16 mouse cellular contexts compared by ENCODE assay signal in genomic region chr1:135159556-135160123, GRCm38 (mm10). TPM values are rescaled to one million over a fixed set of nuclear protein-coding genes. Genes with fewer than 3 reads are reported as not detected.
A peak's percentile ranks its signal among the peaks of the same experiment; 100 is the strongest.
DNase-seq lines count a peak whose midpoint lies in the region; ATAC-seq and TF ChIP-seq lines count a peak whose summit lies in the region.
"Had no signal": no experiment of that assay in that cellular context is flagged by ENCODE, and none has a peak within 500 bp of the region (broad histone marks: within the 10 kb centered on the region; RNA-seq: fewer than 3 reads in every experiment).

No protein-coding gene starts in this region.

- 0 out of 2 replicates have a peak, but pooled peaks cover 3% of the 10 kb centered on the region for H3K9me3 ChIP-seq in hindbrain, embryonic 10.5 days
- H3K9me3 ChIP-seq in hindbrain, embryonic 11.5 days (ENCODE audit: control insufficient read depth, low read length) = no peaks in the 10 kb centered on the region
- no peaks in the 10 kb centered on the region for H3K9me3 ChIP-seq in hindbrain, embryonic 14.5 days (ENCODE audit: control insufficient read depth, low read length)
- no peaks in the 10 kb centered on the region for H3K9me3 ChIP-seq in midbrain, postnatal 0 days (ENCODE audit: low read length)
- no peaks in the 10 kb centered on the region for H3K9me3 ChIP-seq in lung, postnatal 0 days (ENCODE audit: low read length)
- H3K9me3 ChIP-seq: heart, embryonic 13.5 days had no signal

- no peak for TF ChIP-seq EP300 in lung, postnatal 0 days (IDR thresholded peaks at IDR 0.05)

- H3K4me2 ChIP-seq in hindbrain, embryonic 11.5 days (replicated peaks; ENCODE audit: low read depth, low read length) = no peak overlapping the region
- no peak overlapping the region for H3K4me2 ChIP-seq in hindbrain, embryonic 14.5 days (replicated peaks)
- H3K4me2 ChIP-seq in midbrain, postnatal 0 days (ENCODE audit: low read depth, low read length, poor library complexity, severe bottlenecking) = no peak overlapping the region
- no peak overlapping the region for H3K4me2 ChIP-seq in lung, postnatal 0 days (replicated peaks; ENCODE audit: low read depth, low read length)
- H3K4me2 ChIP-seq: heart, embryonic 13.5 days; liver, embryonic 11.5 days had no signal

- no peak for TF ChIP-seq CTCF in brain, embryonic 14.5 days (IDR thresholded peaks at IDR 0.05; ENCODE audit: borderline replicate concordance, extremely low read depth, insufficient read depth, insufficient read length)
- TF ChIP-seq CTCF in midbrain, postnatal 0 days (IDR thresholded peaks at IDR 0.05) = no peak
- TF ChIP-seq CTCF in thymus, adult 2 months (IDR thresholded peaks at IDR 0.05; ENCODE audit: borderline replicate concordance, control insufficient read depth, extremely low read depth, insufficient read depth, low read length, poor library complexity) = no peak
- no peak for TF ChIP-seq CTCF in lung, postnatal 0 days (IDR thresholded peaks at IDR 0.05)

- H3K27ac ChIP-seq in hindbrain, embryonic 10.5 days = peak overlapping the region; percentile 73
- H3K27ac ChIP-seq in hindbrain, embryonic 11.5 days (ENCODE audit: low read depth, low read length) = no peak overlapping the region
- peak overlapping the region; percentile 77 for H3K27ac ChIP-seq in hindbrain, embryonic 14.5 days
- peak overlapping the region; percentile 77 for H3K27ac ChIP-seq in midbrain, postnatal 0 days (ENCODE audit: low read depth, low read length)
- H3K27ac ChIP-seq in thymus, adult 2 months (ENCODE audit: control insufficient read depth, insufficient read depth, low read length) = no peak overlapping the region
- no peak overlapping the region for H3K27ac ChIP-seq in lung, postnatal 0 days (ENCODE audit: low read length)
- H3K27ac ChIP-seq: heart, embryonic 13.5 days had no signal

- no peak overlapping the region for H3K4me3 ChIP-seq in hindbrain, embryonic 10.5 days
- H3K4me3 ChIP-seq in hindbrain, embryonic 11.5 days (ENCODE audit: low read depth, low read length) = no peak overlapping the region
- no peak overlapping the region for H3K4me3 ChIP-seq in hindbrain, embryonic 14.5 days (replicated peaks; ENCODE audit: low read length)
- no peak overlapping the region for H3K4me3 ChIP-seq in midbrain, postnatal 0 days (ENCODE audit: low read depth, low read length)
- H3K4me3 ChIP-seq in thymus, adult 2 months (ENCODE audit: control insufficient read depth, insufficient read depth, low read length) = no peak overlapping the region
- no peak overlapping the region for H3K4me3 ChIP-seq in lung, postnatal 0 days (ENCODE audit: low read depth, low read length)
- H3K4me3 ChIP-seq: heart, embryonic 13.5 days; megakaryocyte, embryonic 14.5 days had no signal

- WGBS in hindbrain, embryonic 10.5 days = 86% methylated on average over 11 of the region's 11 CpGs
- 84% methylated on average over 11 of the region's 11 CpGs for WGBS in hindbrain, embryonic 11.5 days
- WGBS in hindbrain, embryonic 14.5 days = 67% methylated on average over 11 of the region's 11 CpGs
- WGBS in midbrain, postnatal 0 days = 71% methylated on average over 11 of the region's 11 CpGs
- WGBS in thymus, adult 2 months = 93% methylated on average over 11 of the region's 11 CpGs
- 66% methylated on average over 10 of the region's 11 CpGs for WGBS in lung, postnatal 0 days

- peaks cover 35% of the 10 kb centered on the region for H3K4me1 ChIP-seq in hindbrain, embryonic 10.5 days (replicated peaks)
- H3K4me1 ChIP-seq in hindbrain, embryonic 11.5 days (replicated peaks; ENCODE audit: control insufficient read depth, insufficient read depth, low read length) = 0 out of 2 replicates have a peak, but pooled peaks cover 3% of the 10 kb centered on the region
- peaks cover 25% of the 10 kb centered on the region; the same call in 1 of the 2 replicates for H3K4me1 ChIP-seq in hindbrain, embryonic 14.5 days (replicated peaks; ENCODE audit: control insufficient read depth, insufficient read depth, low read length)
- H3K4me1 ChIP-seq in midbrain, postnatal 0 days (ENCODE audit: insufficient read depth, low read length) = no peaks in the 10 kb centered on the region; the same call in 1 of the 2 replicates
- peaks cover 1% of the 10 kb centered on the region; the same call in 1 of the 2 replicates for H3K4me1 ChIP-seq in thymus, adult 2 months (replicated peaks; ENCODE audit: control insufficient read depth, insufficient read depth, low read length)
- H3K4me1 ChIP-seq in lung, postnatal 0 days (ENCODE audit: insufficient read depth, low read depth, low read length) = no peaks in the 10 kb centered on the region

- no peak for TF ChIP-seq POLR2A in brain, embryonic 14.5 days (IDR thresholded peaks at IDR 0.05; ENCODE audit: borderline replicate concordance, extremely low read depth, insufficient read depth, insufficient read length, poor library complexity, severe bottlenecking)
- TF ChIP-seq POLR2A in thymus, adult 2 months (IDR thresholded peaks at IDR 0.05; ENCODE audit: control insufficient read depth, extremely low read depth, insufficient read depth, low read length, poor library complexity) = no peak

- no peak for ATAC-seq in hindbrain, embryonic 11.5 days (ENCODE audit: low FRiP score)
- ATAC-seq in hindbrain, embryonic 14.5 days (ENCODE audit: low FRiP score) = peak; percentile 35
- ATAC-seq in midbrain, postnatal 0 days (ENCODE audit: low FRiP score) = 0 out of 2 replicates have a peak, but pooled peaks have one; percentile 17
- ATAC-seq in lung, postnatal 0 days = no peak

- no peak overlapping the region for H3K9ac ChIP-seq in hindbrain, embryonic 11.5 days (ENCODE audit: low read depth, low read length)
- no peak overlapping the region for H3K9ac ChIP-seq in hindbrain, embryonic 14.5 days
- H3K9ac ChIP-seq in midbrain, postnatal 0 days (replicated peaks; ENCODE audit: low read length, poor library complexity, severe bottlenecking) = no peak overlapping the region
- no peak overlapping the region for H3K9ac ChIP-seq in lung, postnatal 0 days (replicated peaks; ENCODE audit: low read depth)
- H3K9ac ChIP-seq: heart, embryonic 13.5 days had no signal

- DNase-seq in hindbrain, embryonic 10.5 days (ENCODE audit: low spot score) = no peak
- no peak for DNase-seq in hindbrain, embryonic 11.5 days (ENCODE audit: low spot score)
- peak; percentile 59 for DNase-seq in brain, embryonic 14.5 days (ENCODE audit: low read depth)
- no peak for DNase-seq in hindbrain, embryonic 14.5 days (ENCODE audit: low spot score)
- peak; percentile 55 for DNase-seq in midbrain, postnatal 0 days (ENCODE audit: low spot score)
- DNase-seq in thymus, adult 2 months = no peak
- DNase-seq in thymus, adult 18-20 months = no peak
- DNase-seq in lung, postnatal 0 days (ENCODE audit: low spot score) = no peak
- DNase-seq: adrenal gland, postnatal 14 days; B cell, adult 2 months had no signal

- no peaks in the 10 kb centered on the region for H3K27me3 ChIP-seq in hindbrain, embryonic 10.5 days (ENCODE audit: insufficient read depth, poor library complexity, severe bottlenecking)
- H3K27me3 ChIP-seq in hindbrain, embryonic 11.5 days (ENCODE audit: control insufficient read depth, insufficient read depth, low read length) = no peaks in the 10 kb centered on the region
- H3K27me3 ChIP-seq in hindbrain, embryonic 14.5 days (ENCODE audit: control insufficient read depth, insufficient read depth, low read length) = no peaks in the 10 kb centered on the region
- no peaks in the 10 kb centered on the region for H3K27me3 ChIP-seq in midbrain, postnatal 0 days (ENCODE audit: insufficient read depth, low read length)
- no peaks in the 10 kb centered on the region for H3K27me3 ChIP-seq in thymus, adult 2 months (ENCODE audit: control insufficient read depth, insufficient read depth, low read length)
- H3K27me3 ChIP-seq in lung, postnatal 0 days (replicated peaks; ENCODE audit: insufficient read depth, low read length) = no peaks in the 10 kb centered on the region

- H3K36me3 ChIP-seq in hindbrain, embryonic 10.5 days = peaks cover 24% of the 10 kb centered on the region
- no peaks in the 10 kb centered on the region for H3K36me3 ChIP-seq in hindbrain, embryonic 11.5 days (ENCODE audit: control insufficient read depth, insufficient read depth, low read length)
- H3K36me3 ChIP-seq in hindbrain, embryonic 14.5 days (replicated peaks; ENCODE audit: control insufficient read depth, insufficient read depth) = peaks cover 24% of the 10 kb centered on the region
- peaks cover 17% of the 10 kb centered on the region for H3K36me3 ChIP-seq in midbrain, postnatal 0 days (ENCODE audit: insufficient read depth, low read length)
- H3K36me3 ChIP-seq in thymus, adult 2 months (ENCODE audit: control insufficient read depth, insufficient read depth, low read length) = peaks cover 10% of the 10 kb centered on the region
- H3K36me3 ChIP-seq in lung, postnatal 0 days (ENCODE audit: insufficient read depth, low read length) = peaks cover 6% of the 10 kb centered on the region; the same call in 1 of the 2 replicates

RNA-seq across cellular contexts. Expression of gene Gpr37l1, which starts 7.8 kb away (rescaled TPM):
- polyA plus RNA-seq in hindbrain, embryonic 10.5 days (2016; fragmentation: Nextera tagmentation; extraction: Ambion mirVana) = not detected in 2 replicates
- not detected in 2 replicates for polyA plus RNA-seq in hindbrain, embryonic 11.5 days (2014; fragmentation: Nextera tagmentation; extraction: Ambion mirVana)
- polyA plus RNA-seq in brain, embryonic 14.5 days (2012; rRNA removed) = 0.35 and 0.46 TPM in 2 replicates
- polyA plus RNA-seq in hindbrain, embryonic 14.5 days (2014; fragmentation: Nextera tagmentation; extraction: Ambion mirVana) = 0.68 and 1.5 TPM in 2 replicates
- total RNA-seq in midbrain, postnatal 0 days (2014; rRNA removed) = 14.1 and 25.7 TPM in 2 replicates
- 8.8 and 12.8 TPM in 2 replicates for polyA plus RNA-seq in midbrain, postnatal 0 days (2015; fragmentation: Nextera tagmentation; extraction: Ambion mirVana)
- polyA plus RNA-seq in thymus, adult 2 months (2012; rRNA removed) = 0.50 and 0.77 TPM in 2 replicates
- 0.06 and 0.19 TPM in 2 replicates for polyA plus RNA-seq in lung, postnatal 0 days (2015; fragmentation: Nextera tagmentation; extraction: Ambion mirVana)
- total RNA-seq: common myeloid progenitor, adult 5-6 weeks had no signal
- polyA plus RNA-seq: heart, embryonic 13.5 days; kidney, embryonic 14.5 days; liver, embryonic 11.5 days; lung, embryonic 16.5 days had no signal

RNA-seq across cellular contexts. Expression of gene Arl8a, which starts 13.0 kb away (rescaled TPM):
- polyA plus RNA-seq in hindbrain, embryonic 10.5 days (2016; fragmentation: Nextera tagmentation; extraction: Ambion mirVana) = 61.1 and 95.3 TPM in 2 replicates
- polyA plus RNA-seq in hindbrain, embryonic 11.5 days (2014; fragmentation: Nextera tagmentation; extraction: Ambion mirVana) = 84.5 and 84.6 TPM in 2 replicates
- 333 and 385 TPM in 2 replicates for polyA plus RNA-seq in brain, embryonic 14.5 days (2012; rRNA removed)
- polyA plus RNA-seq in hindbrain, embryonic 14.5 days (2014; fragmentation: Nextera tagmentation; extraction: Ambion mirVana) = 354 and 383 TPM in 2 replicates
- 317 and 384 TPM in 2 replicates for total RNA-seq in midbrain, postnatal 0 days (2014; rRNA removed)
- polyA plus RNA-seq in midbrain, postnatal 0 days (2015; fragmentation: Nextera tagmentation; extraction: Ambion mirVana) = 399 and 418 TPM in 2 replicates
- polyA plus RNA-seq in thymus, adult 2 months (2012; rRNA removed) = 54.7 and 59.4 TPM in 2 replicates
- 51.8 and 56.3 TPM in 2 replicates for polyA plus RNA-seq in lung, postnatal 0 days (2015; fragmentation: Nextera tagmentation; extraction: Ambion mirVana)

RNA-seq across cellular contexts. Expression of gene Ptpn7, which starts 27.1 kb away (rescaled TPM):
- polyA plus RNA-seq in hindbrain, embryonic 10.5 days (2016; fragmentation: Nextera tagmentation; extraction: Ambion mirVana) = 1.7 and 2.7 TPM in 2 replicates
- 1.3 and 2.1 TPM in 2 replicates for polyA plus RNA-seq in hindbrain, embryonic 11.5 days (2014; fragmentation: Nextera tagmentation; extraction: Ambion mirVana)
- polyA plus RNA-seq in brain, embryonic 14.5 days (2012; rRNA removed) = 0.45 and 0.46 TPM in 2 replicates
- 0.11 and 0.22 TPM in 2 replicates for polyA plus RNA-seq in hindbrain, embryonic 14.5 days (2014; fragmentation: Nextera tagmentation; extraction: Ambion mirVana)
- total RNA-seq in midbrain, postnatal 0 days (2014; rRNA removed) = 0.05 and 0.24 TPM in 2 replicates
- polyA plus RNA-seq in midbrain, postnatal 0 days (2015; fragmentation: Nextera tagmentation; extraction: Ambion mirVana) = 0.05 and 0.15 TPM in 2 replicates
- polyA plus RNA-seq in thymus, adult 2 months (2012; rRNA removed) = 219 and 275 TPM in 2 replicates
- 2.9 and 3.0 TPM in 2 replicates for polyA plus RNA-seq in lung, postnatal 0 days (2015; fragmentation: Nextera tagmentation; extraction: Ambion mirVana)

RNA-seq across cellular contexts. Expression of gene Lgr6, which starts 54.6 kb away (rescaled TPM):
- 0.26 and 0.47 TPM in 2 replicates for polyA plus RNA-seq in hindbrain, embryonic 10.5 days (2016; fragmentation: Nextera tagmentation; extraction: Ambion mirVana)
- 0.19 and 0.53 TPM in 2 replicates for polyA plus RNA-seq in hindbrain, embryonic 11.5 days (2014; fragmentation: Nextera tagmentation; extraction: Ambion mirVana)
- 0.38 and 0.63 TPM in 2 replicates for polyA plus RNA-seq in brain, embryonic 14.5 days (2012; rRNA removed)
- 1.2 and 1.4 TPM in 2 replicates for polyA plus RNA-seq in hindbrain, embryonic 14.5 days (2014; fragmentation: Nextera tagmentation; extraction: Ambion mirVana)
- 2.5 and 3.8 TPM in 2 replicates for total RNA-seq in midbrain, postnatal 0 days (2014; rRNA removed)
- 1.9 and 2.1 TPM in 2 replicates for polyA plus RNA-seq in midbrain, postnatal 0 days (2015; fragmentation: Nextera tagmentation; extraction: Ambion mirVana)
- 1.3 and 1.5 TPM in 2 replicates for polyA plus RNA-seq in thymus, adult 2 months (2012; rRNA removed)
- polyA plus RNA-seq in lung, postnatal 0 days (2015; fragmentation: Nextera tagmentation; extraction: Ambion mirVana) = 2.9 and 3.9 TPM in 2 replicates

Comparison
In these comparisons a context has a peak if more than half of its experiments do, and no peak if none do; other contexts are left out.
1. H3K27ac ChIP-seq: peak in hindbrain, embryonic 10.5 days (single experiment), hindbrain, embryonic 14.5 days (single experiment) and midbrain, postnatal 0 days (single experiment); none in hindbrain, embryonic 11.5 days (single experiment), thymus, adult 2 months (single experiment) and lung, postnatal 0 days (single experiment).
2. ATAC-seq: peak in hindbrain, embryonic 14.5 days (single experiment) and midbrain, postnatal 0 days (single experiment); none in hindbrain, embryonic 11.5 days (single experiment) and lung, postnatal 0 days (single experiment).
3. DNase-seq: peak in brain, embryonic 14.5 days (single experiment) and midbrain, postnatal 0 days (single experiment); none in hindbrain, embryonic 10.5 days (single experiment), hindbrain, embryonic 11.5 days (single experiment), hindbrain, embryonic 14.5 days (single experiment), thymus, adult 2 months (single experiment), thymus, adult 18-20 months (0 of 2) and lung, postnatal 0 days (single experiment).
4. RNA of gene Ptpn7, which starts 27.1 kb away (polyA plus RNA-seq): 219 to 275 TPM in thymus, adult 2 months; 2.9 to 3.0 TPM in lung, postnatal 0 days, 1.3 to 2.1 TPM in hindbrain, embryonic 11.5 days, 1.7 to 2.7 TPM in hindbrain, embryonic 10.5 days, 0.45 to 0.46 TPM in brain, embryonic 14.5 days, 0.11 to 0.22 TPM in hindbrain, embryonic 14.5 days and 0.05 to 0.15 TPM in midbrain, postnatal 0 days; every median in the first group is over 10 times any median in the second.